Mouse (Mus musculus) urinary bladder, postnatal 36 days (tissue): ENCODE results near the gene Arhgap29.
A peak's percentile ranks its signal among the peaks of the same experiment; 100 is the strongest.

Source experiments
- DNase-seq, 2 experiments: peaks; one replicate each; pipeline ENCODE4 v3.0.0; 2022; ENCODE audit warnings: low spot score in 2 of 2, mixed read lengths in 1 of 2

Arhgap29 gene

GRCm38 (mm10) chr3:121952041-121952591, at the start of gene Arhgap29:
Gene Arhgap29, plus strand, starts transcription at chr3:121952541.
- no peak for DNase-seq

GRCm38 (mm10) chr3:121902729-121903128, 49.6 kb upstream of the Arhgap29 start:
- no peak for DNase-seq

- DNase-seq, result no peak
Observed at GRCm38 (mm10) chr3:121903286-121903685, 49.1 kb upstream of the Arhgap29 start.

- DNase-seq, result no peak
Observed at GRCm38 (mm10) chr3:121903695-121904094, 48.6 kb upstream of the Arhgap29 start.

GRCm38 (mm10) chr3:121904476-121904875, 47.9 kb upstream of the Arhgap29 start:
- no peak for DNase-seq

- DNase-seq, result no peak
Observed at GRCm38 (mm10) chr3:121906623-121907022, 45.7 kb upstream of the Arhgap29 start.

- DNase-seq, result peak in 1 of 2 experiments; percentile 21
Observed at GRCm38 (mm10) chr3:121909155-121909554, 43.2 kb upstream of the Arhgap29 start.

- DNase-seq, result no peak
Observed at GRCm38 (mm10) chr3:121913476-121913875, 38.9 kb upstream of the Arhgap29 start.

- DNase-seq, result peak in 1 of 2 experiments; percentile 66
Observed at GRCm38 (mm10) chr3:121914459-121915185, 37.7 kb upstream of the Arhgap29 start.

- peak in 1 of 2 experiments; percentile 49 for DNase-seq
Observed at GRCm38 (mm10) chr3:121915191-121915590, 37.1 kb upstream of the Arhgap29 start.

- no peak for DNase-seq
Observed at GRCm38 (mm10) chr3:121916802-121917532, 35.4 kb upstream of the Arhgap29 start.

GRCm38 (mm10) chr3:121917658-121918057, 34.7 kb upstream of the Arhgap29 start:
- no peak for DNase-seq

- no peak for DNase-seq
Observed at GRCm38 (mm10) chr3:121919961-121920360, 32.4 kb upstream of the Arhgap29 start.

GRCm38 (mm10) chr3:121920769-121921168, 31.6 kb upstream of the Arhgap29 start:
- DNase-seq, result no peak

- DNase-seq, result no peak
Observed at GRCm38 (mm10) chr3:121924768-121925486, 27.4 kb upstream of the Arhgap29 start.

- DNase-seq, result no peak
Observed at GRCm38 (mm10) chr3:121927601-121928000, 24.7 kb upstream of the Arhgap29 start.

GRCm38 (mm10) chr3:121932815-121933214, 19.5 kb upstream of the Arhgap29 start:
- no peak for DNase-seq

- no peak for DNase-seq
Observed at GRCm38 (mm10) chr3:121936241-121936640, 16.1 kb upstream of the Arhgap29 start.

- no peak for DNase-seq
Observed at GRCm38 (mm10) chr3:121937036-121937435, 15.3 kb upstream of the Arhgap29 start.

GRCm38 (mm10) chr3:121939658-121940057, 12.7 kb upstream of the Arhgap29 start:
- DNase-seq, result no peak

GRCm38 (mm10) chr3:121940094-121940889, 12.0 kb upstream of the Arhgap29 start:
- no peak for DNase-seq
